Mouse (Mus musculus): ENCODE measurements around the gene Fem1a. TPM values are rescaled to one million over a fixed set of nuclear protein-coding genes. Genes with fewer than 3 reads are reported as not detected.

The Fem1a gene
- total and polyA plus RNA-seq, 3 experiments = 16.6 to 26.0 (median 17.5) TPM

GRCm38 (mm10) chr17:56208821-56209220 lies 47.8 kb upstream of the Fem1a start:
- Histone ChIP-seq H3K4me1 (ENCODE audit: control insufficient read depth in 1 of 2, insufficient read depth in 2 of 2) (peaks cover 3 to 12% of the 10 kb centered on the region in 2 experiments; a peak in 3 of 4 replicates), H3K4me2 (ENCODE audit: insufficient read depth, low read depth, poor library complexity, severe bottlenecking) (no peak overlapping the region), H3K36me3 (replicated peaks in 1 of 2; ENCODE audit: control insufficient read depth in 1 of 2, insufficient read depth in 1 of 2, low read length in 1 of 2) (peaks cover 80 to 95% of the 10 kb centered on the region in 2 experiments), H3K4me3 (replicated peaks in 1 of 3; ENCODE audit: low read depth in 2 of 3, low read length in 2 of 3, poor library complexity in 1 of 3) (no peak overlapping the region), H3K27me3 (replicated peaks) (no peaks in the 10 kb centered on the region), H3K79me2 (replicated peaks; ENCODE audit: control insufficient read depth, extremely low read depth, insufficient read depth, poor library complexity, severe bottlenecking) (no peaks in the 10 kb centered on the region), H3K9me3 (replicated peaks; ENCODE audit: low read length) (no peaks in the 10 kb centered on the region), H3K9ac (ENCODE audit: insufficient read depth, low read depth) (no peak overlapping the region), H3K27ac (ENCODE audit: insufficient read depth, low read depth) (no peak overlapping the region)
- TF ChIP-seq GABPA (IDR thresholded peaks at IDR 0.05; ENCODE audit: insufficient replicate concordance, low read depth, low read length) (no peak), MXI1 (IDR thresholded peaks at IDR 0.05; ENCODE audit: low read depth, low read length) (no peak), JUND (conservative IDR thresholded peaks at IDR 0.05; ENCODE audit: low read depth, low read length) (no peak), E2F4 (IDR thresholded peaks at IDR 0.05; ENCODE audit: insufficient replicate concordance, low read depth, low read length) (no peak), TBP (conservative IDR thresholded peaks at IDR 0.05; ENCODE audit: low read depth, low read length) (no peak), JUN (IDR thresholded peaks at IDR 0.05; ENCODE audit: insufficient read depth, low read depth, low read length) (no peak), POLR2A (IDR thresholded peaks at IDR 0.05; ENCODE audit: low read depth, low read length) (no peak), PAX5 (IDR thresholded peaks at IDR 0.05; ENCODE audit: low read length) (no peak), NELFE (IDR thresholded peaks at IDR 0.05; ENCODE audit: low read depth, low read length) (no peak), ZMIZ1 (IDR thresholded peaks at IDR 0.05; ENCODE audit: low read depth, low read length) (no peak), CTCF (conservative IDR thresholded peaks at IDR 0.05 in 1 of 2, IDR thresholded peaks at IDR 0.05 in 1 of 2; ENCODE audit: low read depth in 2 of 2, low read length in 2 of 2) (no peak), MYC (IDR thresholded peaks at IDR 0.05; ENCODE audit: low read depth, low read length) (no peak), ZKSCAN1 (IDR thresholded peaks at IDR 0.05; ENCODE audit: borderline replicate concordance, low read depth, low read length) (no peak)
- dilution Hi-C loops (cut with MboI; ENCODE audit: extremely low pct_ligation_motif_present, extremely low pct_unique_long_range_greater_than_20kb, low sequenced_read_pairs) = no loop called here
- in situ Hi-C loops (cut with MboI; ENCODE audit: low pct_ligation_motif_present, low pct_unique_long_range_greater_than_20kb, low sequenced_read_pairs) = no loop called here
- no peak for DNase-seq (ENCODE audit: extremely low read depth)

- Histone ChIP-seq H3K4me3 (replicated peaks in 1 of 3; ENCODE audit: low read depth in 2 of 3, low read length in 2 of 3, poor library complexity in 1 of 3) (no peak overlapping the region), H3K9ac (ENCODE audit: insufficient read depth, low read depth) (no peak overlapping the region), H3K4me2 (ENCODE audit: insufficient read depth, low read depth, poor library complexity, severe bottlenecking) (no peak overlapping the region), H3K36me3 (replicated peaks in 1 of 2; ENCODE audit: control insufficient read depth in 1 of 2, insufficient read depth in 1 of 2, low read length in 1 of 2) (peaks cover 57 to 92% of the 10 kb centered on the region in 2 experiments), H3K9me3 (replicated peaks; ENCODE audit: low read length) (no peaks in the 10 kb centered on the region), H3K4me1 (ENCODE audit: control insufficient read depth in 1 of 2, insufficient read depth in 2 of 2) (peaks cover 3 to 23% of the 10 kb centered on the region in 2 experiments; a peak in 3 of 4 replicates), H3K27ac (ENCODE audit: insufficient read depth, low read depth) (no peak overlapping the region), H3K27me3 (replicated peaks) (no peaks in the 10 kb centered on the region), H3K79me2 (replicated peaks; ENCODE audit: control insufficient read depth, extremely low read depth, insufficient read depth, poor library complexity, severe bottlenecking) (no peaks in the 10 kb centered on the region; the same call in 1 of the 2 replicates)
- no peak for DNase-seq (ENCODE audit: extremely low read depth)
- TF ChIP-seq IRF4 (IDR thresholded peaks at IDR 0.05; ENCODE audit: low read depth, low read length) (no peak), SMC3 (IDR thresholded peaks at IDR 0.05; ENCODE audit: low read depth, low read length) (no peak), MYC (IDR thresholded peaks at IDR 0.05; ENCODE audit: low read depth, low read length) (no peak), ZMIZ1 (IDR thresholded peaks at IDR 0.05; ENCODE audit: low read depth, low read length) (no peak)
- in situ Hi-C loops (cut with MboI; ENCODE audit: low pct_ligation_motif_present, low pct_unique_long_range_greater_than_20kb, low sequenced_read_pairs) = no loop called here
- dilution Hi-C loops (cut with MboI; ENCODE audit: extremely low pct_ligation_motif_present, extremely low pct_unique_long_range_greater_than_20kb, low sequenced_read_pairs) = no loop called here
These were observed 45.5 kb upstream of the Fem1a start for GRCm38 (mm10) chr17:56211090-56211489.
